Mouse (Mus musculus): ENCODE measurements around the gene Nabp1.

- TF ChIP-seq CTCF (IDR thresholded peaks at IDR 0.05; ENCODE audit: low read depth): no peak
- no peak for TF ChIP-seq EP300 (IDR thresholded peaks at IDR 0.05; ENCODE audit: low read depth)
These were observed 29.2 kb upstream of the Nabp1 start for GRCm38 (mm10) chr1:51507436-51507835.
